In the genomic region with DNA sequence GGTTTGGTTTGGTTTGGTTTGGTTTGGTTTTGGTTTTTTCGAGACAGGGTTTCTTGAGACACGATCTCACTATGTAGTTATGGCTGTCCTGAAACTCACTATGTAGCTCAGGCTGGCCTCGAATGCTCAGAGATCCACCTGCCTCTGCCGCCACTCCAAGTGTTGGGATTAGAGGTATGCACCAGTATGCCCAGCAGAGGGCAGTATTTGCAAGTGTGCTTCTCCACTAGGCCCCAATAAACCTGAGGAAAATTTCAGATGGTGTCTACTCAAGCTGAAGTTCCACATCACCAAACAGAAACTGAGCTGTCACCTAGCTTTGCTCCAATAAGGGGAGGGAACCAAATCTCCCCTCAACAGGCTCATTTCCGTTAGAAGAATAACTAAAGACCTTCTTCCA, we compare ENCODE assay signal across 9 mouse cellular contexts. TPM values are rescaled to one million over a fixed set of nuclear protein-coding genes. Genes with fewer than 3 reads are reported as not detected.
A peak's percentile ranks its signal among the peaks of the same experiment; 100 is the strongest.
DNase-seq lines count a peak whose midpoint lies in the region; ATAC-seq lines count a peak whose summit lies in the region.
"Had no signal": no experiment of that assay in that cellular context is flagged by ENCODE, and none has a peak within 500 bp of the region (broad histone marks: within the 10 kb centered on the region; RNA-seq: fewer than 3 reads in every experiment).

No protein-coding gene starts in this region.

- peak; percentile 61 for ATAC-seq in inflammation-experienced regulatory T-cells, adult 6 months

- peak; percentile 33 for DNase-seq in embryo, embryonic 11 days
- no peak for DNase-seq in embryo, embryonic 10 days (ENCODE audit: low spot score)
- peak; percentile 11 for DNase-seq in urinary bladder, postnatal 14 days (ENCODE audit: low spot score)
- no peak for DNase-seq in urinary bladder, postnatal 10 days (ENCODE audit: low spot score)
- peak; percentile 19 to 71 for DNase-seq in spleen, postnatal 4 days (ENCODE audit: low spot score in 2 of 2)
- no peak for DNase-seq in urinary bladder, adult 18-20 months (ENCODE audit: low spot score in 2 of 2)
- no peak for DNase-seq in layer of hippocampus, adult 8-10 months (ENCODE audit: low spot score in 2 of 2)

RNA-seq across cellular contexts. Expression of gene Rps29, which starts 31.8 kb away (rescaled TPM):
- 1,000 to 10,000 TPM; 2,056 to 4,231 (median 2,807) TPM for polyA plus RNA-seq in inflammation-experienced regulatory T-cells, adult 6 months (2017; shearing (Covaris generic))
- total RNA-seq in layer of hippocampus, adult 8-10 months (2022): 1,000 to 10,000 TPM; 1,074 to 1,561 (median 1,323) TPM

RNA-seq across cellular contexts. Expression of gene Lrr1, which starts 41.4 kb away (rescaled TPM):
- polyA plus RNA-seq in inflammation-experienced regulatory T-cells, adult 6 months (2017; shearing (Covaris generic)): 1 to 10 TPM in 2 of 3 experiments, not detected in 1; 1.5 to 8.2 TPM
- not detected for total RNA-seq in layer of hippocampus, adult 8-10 months (2022)
- total RNA-seq: adrenal gland, adult 18-20 months had no signal

RNA-seq across cellular contexts. Expression of gene Rpl36al, which starts 56.7 kb away (rescaled TPM):
- polyA plus RNA-seq in inflammation-experienced regulatory T-cells, adult 6 months (2017; shearing (Covaris generic)): 100 to 1,000 TPM; 533 to 565 (median 537) TPM
- 100 to 1,000 TPM; 153 to 207 (median 179) TPM for total RNA-seq in layer of hippocampus, adult 8-10 months (2022)

RNA-seq across cellular contexts. Expression of gene Mgat2, which starts 56.8 kb away (rescaled TPM):
- 10 to 100 TPM; 17.8 to 27.9 (median 21.1) TPM for polyA plus RNA-seq in inflammation-experienced regulatory T-cells, adult 6 months (2017; shearing (Covaris generic))
- 10 to 100 TPM; 26.7 to 28.9 (median 27.3) TPM for total RNA-seq in layer of hippocampus, adult 8-10 months (2022)

Comparison
In these comparisons a context has a peak if more than half of its experiments do, and no peak if none do; other contexts are left out.
1. DNase-seq: peak in embryo, embryonic 11 days (single experiment), urinary bladder, postnatal 14 days (single experiment) and spleen, postnatal 4 days (2 of 2); none in embryo, embryonic 10 days (single experiment), urinary bladder, postnatal 10 days (single experiment), urinary bladder, adult 18-20 months (0 of 2) and layer of hippocampus, adult 8-10 months (0 of 2).